Mouse (Mus musculus) large intestine, adult 2 months (tissue): ENCODE results near the gene Adcy1. TPM values are rescaled to one million over a fixed set of nuclear protein-coding genes. Genes with fewer than 3 reads are reported as not detected.

Experiments used
- DNase-seq: peaks from one replicate; pipeline ENCODE4 v3.0.0-alpha.2; 2012; ENCODE audit warnings: low read depth, low spot score
- WGBS: fragments of 180-500 bp; shearing (Covaris S2); methylation state at CpG from one replicate; pipeline ENCODE4 v1.1.7; 2018; 5-methylcytosine and 5-hydroxymethylcytosine counted together
- polyA plus RNA-seq: library from polyadenylated mRNA; depleted of rRNA; stranded (reverse); fragments of >200 nt; gene quantifications from 2 replicates; pipeline ENCODE4 v1.2.3, GENCODE M21; 2012; rRNA removed

Adcy1 gene
- polyA plus RNA-seq, result 0.31 and 0.63 TPM in 2 replicates

DNA sequence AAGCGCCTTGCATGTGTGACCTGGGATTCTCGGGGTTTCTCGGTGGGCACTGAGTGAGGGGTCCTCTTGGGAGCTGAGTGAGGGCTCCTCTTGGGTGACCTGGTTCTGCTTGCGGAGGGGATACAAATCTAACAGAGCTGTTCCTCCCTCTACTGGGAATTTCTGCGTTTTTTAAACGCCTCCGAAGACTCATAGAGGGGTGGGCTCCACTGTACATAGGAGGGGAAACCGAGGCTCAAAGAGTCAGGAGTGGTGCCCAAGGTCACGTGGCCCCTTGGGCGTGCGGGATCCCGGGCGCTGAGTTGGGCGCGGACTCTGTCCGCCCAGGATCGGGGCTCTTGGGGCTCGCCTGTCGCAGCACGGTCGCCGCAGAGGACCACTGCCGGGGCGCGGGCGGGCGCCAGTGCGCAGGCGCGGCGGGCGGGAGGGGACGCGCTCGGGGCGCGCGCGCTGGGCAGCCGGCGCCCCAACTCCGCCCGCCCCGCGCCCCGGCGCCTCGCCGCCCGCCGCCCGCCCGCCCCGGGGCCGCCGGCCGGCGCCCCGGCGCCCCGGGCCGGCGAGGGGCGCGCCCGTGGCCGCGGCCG is at the start of gene Adcy1:
TSS of gene Adcy1 (plus strand) at position 489 of the 584 bp plus-strand sequence.
- 16% methylated on average over 69 of the region's 69 CpGs for WGBS
- DNase-seq, result no peak

DNA sequence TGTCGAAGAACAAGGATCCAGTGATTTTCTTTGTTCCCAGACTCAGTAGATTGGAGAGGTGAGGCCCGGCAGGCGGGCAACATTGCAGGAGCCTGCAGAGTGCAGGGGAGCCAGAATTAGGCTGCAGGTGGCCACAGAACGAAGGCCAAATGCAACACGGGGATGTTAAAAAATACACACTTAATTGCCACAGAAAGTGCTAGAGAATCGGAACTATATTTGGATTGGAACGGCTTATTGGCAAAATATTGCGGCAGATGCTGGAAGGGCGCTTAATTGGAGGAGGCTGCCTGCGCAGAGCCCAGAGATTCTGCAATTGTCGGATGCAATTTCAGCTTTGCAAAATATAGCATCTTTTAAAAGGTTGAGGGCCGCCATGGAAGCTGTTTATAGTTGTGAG is 46.4 kb upstream of the Adcy1 start:
- 86% methylated on average over 12 of the region's 12 CpGs for WGBS

DNA sequence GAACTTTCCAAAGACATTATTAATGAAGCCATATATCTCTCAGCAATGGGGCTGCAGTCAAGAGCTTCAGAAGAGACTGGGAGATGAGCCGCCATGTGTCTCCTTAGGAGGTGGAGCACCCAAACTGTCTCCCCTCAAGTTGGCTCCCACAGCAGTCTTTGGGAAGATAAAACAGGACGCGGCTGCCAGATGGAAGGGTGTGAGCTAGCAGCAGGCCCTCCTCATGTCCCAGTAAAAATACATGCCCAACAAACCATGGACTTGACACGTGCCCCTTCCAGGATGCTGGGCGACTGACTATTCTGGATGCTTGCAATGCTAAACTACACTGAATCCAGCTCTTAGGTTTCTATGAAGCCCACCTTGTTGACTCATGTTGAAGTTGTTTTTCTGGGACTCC is 45.2 kb upstream of the Adcy1 start:
- 88% methylated on average over 5 of the region's 5 CpGs for WGBS

More for the DNA sequence above, 46.4 kb upstream of the Adcy1 start:
- DNase-seq, result no peak

DNA sequence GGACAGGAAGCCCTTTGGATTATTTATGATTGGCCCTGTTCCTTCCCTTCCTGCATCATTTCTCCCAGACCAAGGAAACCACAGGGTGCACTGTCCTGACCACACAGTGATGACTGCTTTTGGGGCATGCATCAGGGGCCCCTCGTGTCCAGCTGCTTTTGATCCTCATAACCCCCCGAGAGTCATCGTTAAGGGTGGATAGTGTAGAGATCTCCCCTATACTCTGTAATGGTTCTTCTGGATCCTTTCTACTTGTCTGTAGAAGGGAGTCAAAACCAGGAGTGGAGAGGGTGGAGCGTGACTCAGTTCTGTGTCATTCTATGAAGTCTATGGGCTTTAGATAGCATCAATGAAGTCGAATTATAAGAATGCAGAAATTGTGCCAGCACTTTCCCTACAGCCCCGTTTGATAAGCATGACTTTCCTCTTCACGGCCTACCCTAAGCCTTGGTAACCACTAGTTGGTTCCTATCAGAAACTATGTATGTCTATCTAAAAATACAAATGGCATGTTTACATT is 44.2 kb upstream of the Adcy1 start:
- WGBS, result 82% methylated on average over 7 of the region's 7 CpGs
- DNase-seq, result no peak

More for the DNA sequence above, 45.2 kb upstream of the Adcy1 start:
- no peak for DNase-seq

DNA sequence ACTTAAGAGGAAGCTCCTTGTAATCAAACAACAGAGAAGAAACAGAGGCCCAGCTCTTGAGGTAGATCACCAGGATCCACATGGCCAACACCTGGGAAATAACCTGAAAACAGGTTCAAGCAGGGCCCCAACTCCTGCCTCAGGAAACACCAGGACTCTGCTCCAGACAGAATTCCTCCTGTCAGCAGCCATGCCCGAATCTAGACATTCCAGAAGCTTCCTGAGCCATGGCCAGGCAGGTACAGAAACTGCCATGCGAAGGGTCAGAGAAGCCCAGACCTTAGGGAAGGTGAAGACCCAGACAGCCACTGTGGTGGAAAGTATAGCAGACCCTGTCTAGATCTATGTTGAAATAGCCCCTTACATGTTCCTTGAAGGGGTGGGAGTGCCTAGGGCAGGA is 30.2 kb upstream of the Adcy1 start:
- no peak for DNase-seq

DNA sequence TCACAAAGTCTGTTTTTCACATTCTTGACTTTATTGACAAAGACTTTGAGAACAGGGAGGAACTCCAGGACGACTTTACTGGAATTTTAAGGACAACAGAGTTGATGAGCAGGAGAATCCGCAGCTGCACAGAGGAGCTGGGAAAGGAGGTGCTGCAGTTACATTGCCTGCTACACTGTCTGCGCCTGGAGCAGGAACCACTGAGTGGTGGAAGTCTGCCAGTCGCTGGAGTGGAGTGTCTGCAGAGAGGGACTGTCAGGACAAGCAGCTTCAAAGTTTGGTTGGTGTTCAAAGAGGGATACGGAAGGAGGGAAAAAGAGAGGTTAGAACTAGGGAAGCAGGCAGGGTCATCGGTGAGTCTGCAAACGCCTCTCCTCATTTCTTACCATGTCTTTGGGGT is 23.6 kb upstream of the Adcy1 start:
- WGBS, result 31% methylated on average over 7 of the region's 7 CpGs
- DNase-seq, result no peak

More for the DNA sequence above, 30.2 kb upstream of the Adcy1 start:
- 66% methylated on average over 2 of the region's 2 CpGs for WGBS

DNA sequence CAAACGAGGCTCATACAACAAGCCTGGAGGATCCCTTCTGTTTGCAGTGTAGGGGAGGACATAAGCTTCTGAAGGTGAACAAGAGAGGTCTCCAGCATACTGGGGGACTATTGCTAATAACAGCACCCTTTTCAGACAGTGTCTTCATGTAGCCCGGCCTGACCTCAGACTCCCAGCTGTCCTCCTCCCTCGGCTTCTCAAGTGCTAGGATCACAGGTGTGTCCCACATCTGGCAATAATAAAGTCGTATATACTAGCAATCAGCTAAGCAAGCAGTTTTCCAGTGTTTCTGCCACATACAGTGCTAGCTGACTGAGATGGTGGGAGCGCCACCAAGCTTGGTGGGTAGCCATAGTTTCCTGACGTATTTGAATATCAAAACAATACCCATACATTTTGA is 22.5 kb upstream of the Adcy1 start:
- WGBS, result 56% methylated on average over 6 of the region's 6 CpGs
- DNase-seq, result no peak

DNA sequence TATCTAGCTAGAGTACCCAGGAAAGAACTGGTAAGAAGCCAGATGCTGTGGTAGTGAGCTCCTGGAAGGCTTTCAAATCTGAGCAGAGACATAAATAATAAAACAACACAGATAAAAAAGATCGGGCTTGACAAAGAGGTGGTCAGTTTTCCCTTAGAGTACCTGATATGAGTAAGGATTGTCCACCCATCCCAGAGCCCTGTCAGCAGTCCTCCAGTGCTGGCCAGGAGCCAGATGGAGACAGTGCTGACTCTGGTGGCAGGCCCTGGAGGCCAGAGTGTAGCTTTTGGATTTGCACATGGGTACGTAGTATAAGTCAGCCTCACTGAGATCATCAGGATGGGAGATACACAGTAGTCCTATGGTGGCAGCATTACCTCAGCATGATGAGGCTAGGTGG is 16.1 kb upstream of the Adcy1 start:
- 81% methylated on average over 2 of the region's 2 CpGs for WGBS

DNA sequence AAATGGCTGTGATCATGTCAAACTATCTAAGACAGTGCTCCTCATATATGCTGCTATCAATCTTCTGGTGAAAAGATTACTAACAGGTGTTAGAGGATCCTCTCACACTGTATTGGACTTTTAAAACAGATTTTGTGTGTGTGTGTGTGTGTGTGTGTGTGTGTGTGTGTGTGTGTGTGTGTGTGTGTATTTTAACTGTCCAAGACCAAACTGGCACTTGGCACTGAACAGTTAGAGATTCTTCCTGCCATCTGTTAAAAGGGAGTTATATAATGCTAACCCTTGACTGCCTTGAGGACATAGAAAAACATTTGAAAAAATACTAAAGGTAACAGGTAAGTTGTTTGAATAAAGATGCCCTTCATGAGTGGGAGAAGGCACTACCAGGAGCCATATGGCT is 15.7 kb upstream of the Adcy1 start:
- no peak for DNase-seq

More for the DNA sequence above, 16.1 kb upstream of the Adcy1 start:
- no peak for DNase-seq

DNA sequence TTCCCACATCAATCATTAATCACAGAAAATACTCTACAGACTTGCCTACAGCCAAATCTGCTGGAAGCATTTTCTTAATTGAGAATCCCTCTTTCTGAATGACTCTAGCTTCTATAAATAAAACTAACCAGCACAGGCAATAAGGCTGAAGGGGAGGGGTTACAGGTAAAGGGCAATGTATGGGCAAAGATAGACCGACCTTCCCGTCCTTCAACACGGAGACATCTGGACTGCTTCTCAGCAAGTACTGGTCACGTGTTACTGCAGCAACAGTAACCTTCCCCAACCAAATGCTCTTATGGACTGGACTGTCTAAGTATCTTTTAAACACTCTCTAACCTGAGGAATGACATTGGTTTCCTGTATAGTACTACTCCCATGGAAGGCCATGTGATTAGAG is 9.6 kb upstream of the Adcy1 start:
- 83% methylated on average over 4 of the region's 4 CpGs for WGBS
- DNase-seq, result no peak

DNA sequence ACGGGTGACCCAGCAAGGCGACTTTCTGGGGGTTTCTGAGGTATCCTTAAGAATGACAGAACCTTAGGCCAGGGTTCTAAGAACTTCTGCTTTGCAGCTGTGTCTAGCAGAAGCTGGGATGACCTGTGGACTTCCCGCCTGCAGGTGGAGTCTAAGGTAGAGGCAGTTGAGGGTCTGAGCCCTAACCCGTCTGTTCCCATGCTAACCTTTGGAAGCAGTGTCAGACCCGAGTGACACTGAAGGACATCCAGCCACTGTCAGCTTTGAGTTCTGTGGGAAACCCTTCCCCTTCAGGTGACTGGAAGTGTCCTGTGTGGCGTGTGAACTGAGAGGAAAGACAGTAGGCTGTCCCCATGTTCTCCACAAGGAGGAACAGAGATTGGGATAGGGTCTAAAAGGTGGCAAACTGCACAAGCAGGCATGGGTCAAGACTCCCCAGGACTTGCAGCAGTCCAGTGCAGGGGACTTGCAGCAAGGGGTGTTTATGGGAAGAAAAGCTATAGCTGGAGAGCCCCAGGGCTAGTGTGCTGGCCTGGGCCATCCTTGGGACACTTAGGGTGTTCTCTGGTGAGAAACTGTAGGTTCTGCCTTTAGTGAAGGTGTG is 8.5 kb upstream of the Adcy1 start:
- DNase-seq, result no peak
- 84% methylated on average over 6 of the region's 6 CpGs for WGBS

DNA sequence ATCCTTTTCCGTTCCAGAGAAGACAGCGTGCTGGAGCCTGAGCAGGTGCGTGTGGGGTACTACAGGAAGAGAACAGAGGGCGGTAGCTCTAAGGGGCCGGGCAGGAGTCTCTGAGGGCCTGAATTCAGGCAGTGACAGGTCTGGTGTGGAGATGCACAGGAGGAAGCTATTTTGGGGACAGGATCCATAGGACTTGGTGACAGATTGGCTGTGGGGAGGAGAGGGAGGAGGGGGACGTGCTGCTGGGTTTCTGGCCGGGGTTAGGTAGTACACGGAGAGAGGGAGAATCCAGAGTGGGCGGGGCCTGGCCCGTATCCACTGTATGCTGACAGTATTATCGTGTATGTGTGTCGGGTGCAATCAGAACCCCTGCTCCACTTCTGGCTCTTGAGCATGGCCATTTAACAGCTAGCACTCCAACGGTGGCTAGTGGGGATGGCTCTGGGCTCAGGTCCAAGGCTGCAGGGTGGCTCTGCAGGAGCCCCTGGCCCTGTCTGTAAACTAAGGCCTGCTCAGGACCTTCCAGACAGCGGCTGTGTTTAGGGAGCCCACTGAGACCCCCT is 7.8 kb upstream of the Adcy1 start:
- WGBS, result 22% methylated on average over 14 of the region's 14 CpGs
- no peak for DNase-seq

DNA sequence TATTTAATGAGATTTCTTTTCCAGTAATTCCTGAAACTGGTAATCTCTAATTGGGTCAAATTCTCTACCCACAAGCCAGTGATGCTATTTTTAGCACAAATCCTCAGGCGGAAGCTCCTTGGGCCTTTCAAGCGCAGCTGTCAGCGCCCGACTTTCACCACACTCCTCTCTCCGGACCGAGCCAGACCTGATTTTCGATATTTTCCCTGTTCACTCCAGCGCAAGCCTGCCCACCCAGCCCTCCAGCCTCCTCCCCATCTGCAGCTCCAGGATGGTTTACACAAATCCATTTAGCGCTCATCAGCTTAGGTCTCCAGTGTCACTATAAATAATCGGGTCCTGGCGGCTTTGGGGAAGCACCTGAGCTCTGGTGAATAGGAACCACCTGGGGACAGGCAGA is 7.2 kb upstream of the Adcy1 start:
- DNase-seq, result no peak
- 27% methylated on average over 11 of the region's 11 CpGs for WGBS

DNA sequence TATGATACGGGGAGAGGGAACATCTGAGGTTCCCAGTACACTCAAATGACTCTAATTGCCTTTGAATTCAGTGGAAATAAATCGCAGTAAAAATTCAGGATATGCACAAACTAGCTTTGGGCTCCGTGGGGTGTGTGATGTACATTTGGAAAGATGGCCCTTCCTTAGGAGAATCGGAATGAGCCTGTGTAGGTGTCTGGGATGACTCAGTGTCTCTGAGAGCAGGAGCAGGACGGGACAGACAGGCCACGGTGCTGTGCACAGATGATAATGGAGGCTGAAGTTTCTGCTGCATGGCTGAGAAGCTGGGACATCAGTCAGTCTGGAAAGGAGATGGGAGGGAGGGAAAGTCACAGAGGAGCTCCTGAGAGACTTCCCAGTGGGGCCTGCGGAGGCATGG is 5.5 kb upstream of the Adcy1 start:
- 80% methylated on average over 7 of the region's 7 CpGs for WGBS

DNA sequence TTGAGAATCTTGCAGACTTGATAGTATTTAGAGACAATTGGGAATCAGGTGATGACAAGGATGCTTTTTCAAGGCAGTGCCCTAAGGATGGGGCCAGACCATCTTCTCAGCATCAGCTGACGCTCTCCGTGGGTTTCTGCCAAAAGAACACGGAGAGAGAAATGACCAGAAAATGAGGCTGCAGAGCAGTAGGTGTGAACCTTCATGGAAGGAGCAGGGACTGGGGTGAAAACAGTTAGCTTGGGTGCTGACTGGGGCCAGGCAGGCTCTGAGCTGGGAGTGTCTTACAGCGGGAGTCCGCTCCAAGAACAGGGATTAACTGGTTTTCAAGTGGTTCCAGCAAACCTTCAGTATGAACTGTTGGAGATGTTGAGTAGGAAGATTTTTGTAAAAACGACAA is 1.3 kb upstream of the Adcy1 start:
- no peak for DNase-seq
- WGBS, result 49% methylated on average over 6 of the region's 6 CpGs

More for the DNA sequence above, 5.5 kb upstream of the Adcy1 start:
- no peak for DNase-seq

DNA sequence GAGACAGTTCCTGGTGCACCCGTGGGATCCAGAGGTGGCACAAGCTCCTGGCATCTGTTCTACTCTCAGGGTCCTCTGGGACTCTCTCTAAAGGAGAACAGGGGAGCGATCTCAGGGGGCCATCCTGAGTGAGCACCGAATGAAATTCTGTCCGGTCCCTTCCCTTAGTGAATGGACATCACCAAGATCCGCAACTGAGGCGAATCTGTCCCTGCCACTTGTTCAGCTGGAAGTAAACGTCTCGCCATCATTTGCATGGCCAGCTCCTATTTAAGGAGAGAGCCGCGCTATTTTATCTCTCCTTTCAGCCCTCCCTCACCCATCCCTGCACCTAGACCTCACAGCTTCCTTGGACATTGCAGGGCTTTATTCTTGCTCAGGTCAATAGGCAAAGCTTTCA is 723 bp upstream of the Adcy1 start:
- no peak for DNase-seq
- WGBS, result 12% methylated on average over 10 of the region's 10 CpGs

DNA sequence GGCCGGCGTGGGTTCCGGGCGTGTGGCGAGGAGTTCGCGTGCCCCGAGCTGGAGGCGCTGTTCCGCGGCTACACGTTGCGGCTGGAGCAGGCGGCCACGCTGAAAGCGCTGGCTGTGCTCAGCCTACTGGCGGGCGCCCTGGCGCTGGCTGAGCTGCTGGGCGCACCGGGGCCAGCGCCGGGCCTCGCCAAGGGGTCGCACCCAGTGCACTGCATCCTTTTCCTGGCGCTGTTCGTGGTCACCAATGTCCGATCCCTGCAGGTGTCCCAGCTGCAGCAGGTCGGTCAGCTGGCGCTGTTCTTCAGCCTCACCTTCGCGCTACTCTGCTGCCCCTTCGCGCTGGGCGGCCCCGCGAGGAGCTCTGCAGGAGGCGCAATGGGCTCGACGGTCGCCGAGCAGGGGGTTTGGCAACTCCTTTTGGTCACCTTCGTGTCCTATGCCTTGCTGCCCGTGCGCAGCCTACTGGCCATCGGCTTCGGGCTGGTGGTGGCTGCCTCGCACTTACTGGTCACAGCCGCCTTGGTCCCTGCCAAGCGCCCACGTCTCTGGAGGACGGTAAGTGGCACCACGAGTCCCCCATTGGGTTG is 485 bp downstream of the Adcy1 start:
- WGBS, result 2% methylated on average over 53 of the region's 53 CpGs
- no peak for DNase-seq

DNA sequence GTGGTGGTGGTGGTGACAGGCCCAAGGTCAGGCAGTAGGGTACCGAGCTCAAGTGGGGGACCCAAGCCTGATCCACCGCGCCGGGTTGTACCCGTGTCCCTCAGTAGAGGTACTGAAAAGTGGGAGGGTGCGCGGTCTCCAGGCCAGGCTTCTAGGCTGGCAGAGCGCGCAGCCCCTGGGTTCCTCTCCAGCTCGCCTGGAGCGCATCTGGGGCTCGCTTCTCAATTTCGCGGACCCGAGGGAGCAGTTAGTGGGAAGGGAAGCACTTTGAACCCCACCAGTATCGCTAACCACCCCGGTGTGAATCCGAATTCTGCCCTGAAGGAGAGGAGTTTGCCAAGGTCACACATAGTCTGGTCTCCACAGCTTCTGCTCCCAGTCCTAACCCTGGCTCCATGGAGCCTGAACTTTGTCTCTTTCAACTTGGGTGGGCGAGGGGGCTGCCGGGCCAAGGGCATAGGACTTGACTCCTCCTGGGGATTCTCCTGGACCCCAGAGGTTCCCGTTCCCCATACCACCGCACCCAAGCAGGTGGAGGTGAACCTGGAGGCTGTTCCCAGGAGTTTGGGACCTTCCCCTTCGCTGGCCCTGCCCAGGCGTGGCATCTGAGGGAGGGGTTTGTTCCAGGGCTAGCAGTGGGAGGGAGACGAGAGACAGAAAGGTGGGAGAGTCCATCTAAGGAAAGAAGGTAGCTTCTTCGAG is 1.3 kb downstream of the Adcy1 start:
- WGBS, result 4% methylated on average over 26 of the region's 26 CpGs
- DNase-seq, result no peak

DNA sequence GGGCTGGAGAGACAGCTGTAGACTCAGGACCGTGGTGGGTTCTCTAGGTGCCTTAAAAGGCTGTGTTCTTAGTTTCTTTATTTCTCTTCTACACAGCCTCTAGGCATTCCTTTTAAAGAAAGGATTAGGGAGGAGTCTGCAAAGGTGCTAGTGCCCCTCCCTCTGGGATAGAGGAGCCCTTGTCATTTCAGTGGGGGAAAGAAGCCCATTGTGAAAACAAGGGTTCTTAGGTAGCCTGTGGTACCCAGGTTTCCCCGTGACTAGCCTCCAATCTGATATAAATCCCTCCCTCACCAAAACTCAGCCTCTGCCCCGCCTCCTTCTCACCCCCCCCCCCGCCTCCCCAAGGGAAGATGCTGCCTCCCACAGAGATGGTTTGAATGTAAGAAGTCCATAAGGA is 2.1 kb downstream of the Adcy1 start:
- DNase-seq, result no peak
- 21% methylated on average over 4 of the region's 4 CpGs for WGBS

DNA sequence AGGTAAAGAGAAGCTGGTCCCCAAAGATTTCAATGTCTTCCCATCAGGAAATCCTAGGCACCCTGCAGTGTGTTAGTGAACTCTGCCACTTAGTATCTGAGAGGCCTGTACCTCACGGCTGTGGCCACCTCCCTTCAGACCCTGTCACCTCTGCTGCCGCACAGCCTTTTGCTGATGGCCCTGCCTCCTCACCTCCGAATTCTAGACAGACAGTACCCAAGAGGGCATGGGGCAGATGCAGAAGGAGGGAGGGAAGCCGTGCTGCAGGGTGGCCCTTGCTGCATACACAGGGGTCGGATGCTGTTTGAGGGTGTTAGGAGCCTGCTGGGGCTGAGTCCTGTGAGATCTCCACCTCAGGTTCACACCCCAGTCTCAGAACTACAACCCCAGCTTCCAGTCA is 2.6 kb downstream of the Adcy1 start:
- DNase-seq, result no peak
- WGBS, result 77% methylated on average over 5 of the region's 5 CpGs
